Mouse (Mus musculus) brain, embryonic 18.5 days (tissue): Measurements from ENCODE around the gene Tnrc6b.

Source experiments
- DNase-seq: peaks from one replicate; pipeline ENCODE4 v3.0.0-alpha.2; 2012; ENCODE audit warnings: low read depth, low spot score

Gene Tnrc6b

DNA sequence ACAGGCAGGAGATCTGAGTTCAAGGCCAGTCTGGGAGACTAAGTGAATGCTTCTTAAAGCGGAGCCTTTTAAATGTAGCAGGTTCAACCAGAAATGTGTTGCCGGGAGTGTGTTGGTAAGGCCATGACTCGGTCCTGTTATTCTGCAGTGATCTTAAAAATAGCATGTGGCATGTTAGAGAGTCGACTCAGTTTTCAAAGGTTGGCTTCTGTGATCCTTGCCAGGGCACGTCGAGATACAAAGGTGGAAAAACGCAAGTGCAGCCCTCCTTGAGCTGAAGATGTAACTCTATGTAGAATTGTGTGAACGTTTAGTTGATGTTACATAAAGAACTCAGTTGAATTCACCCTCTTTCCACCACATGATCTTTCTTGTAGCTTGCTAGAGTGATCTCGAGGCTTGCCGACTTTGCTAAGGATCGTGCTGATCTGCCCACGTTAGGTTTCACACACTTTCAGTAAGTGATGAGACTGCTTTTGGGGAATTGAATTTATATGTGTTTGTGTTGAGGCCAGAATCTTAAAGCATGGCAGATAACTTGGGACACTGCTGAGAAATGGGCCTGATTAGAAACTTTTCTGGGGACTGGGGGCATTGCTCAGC is 244.8 kb downstream of the Tnrc6b start:
- DNase-seq, result no peak

DNA sequence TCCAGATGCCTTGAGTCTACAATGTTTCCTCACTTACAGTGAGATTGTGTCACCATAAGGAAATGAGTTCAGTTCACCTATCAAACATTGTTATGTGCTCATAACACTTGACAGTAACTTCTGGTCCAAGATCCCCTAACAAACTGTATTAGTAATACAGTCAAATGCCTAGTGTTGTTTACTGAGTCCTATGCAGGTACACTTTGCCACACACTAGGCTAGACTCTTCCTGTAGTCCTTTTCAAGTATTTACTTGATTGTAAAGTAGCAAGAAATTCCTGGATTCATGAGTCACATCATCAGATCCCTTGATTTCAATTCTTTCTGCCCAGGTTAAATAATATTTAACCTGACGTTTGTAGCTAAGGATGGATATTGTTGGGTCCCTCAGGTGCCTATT is 258.3 kb downstream of the Tnrc6b start:
- no peak for DNase-seq

DNA sequence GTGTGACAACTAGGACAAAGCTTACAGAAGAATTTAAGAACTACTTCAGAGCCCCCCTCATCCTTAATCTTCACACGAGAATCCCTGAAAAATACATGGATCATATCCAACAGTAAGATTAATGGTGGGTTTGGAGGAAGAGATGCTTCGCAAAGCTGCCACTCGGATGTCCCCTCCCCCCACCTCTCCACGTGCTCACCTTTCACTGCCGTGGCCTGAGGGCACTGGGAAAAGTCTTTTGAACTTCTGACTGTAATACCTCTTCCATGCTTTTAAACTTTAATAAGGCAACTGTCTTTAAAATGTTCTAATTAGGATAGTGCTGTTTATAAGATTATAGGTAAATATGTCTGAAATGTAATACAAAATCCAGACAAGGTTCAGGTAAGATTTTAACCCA is 263.2 kb downstream of the Tnrc6b start:
- DNase-seq, result no peak

DNA sequence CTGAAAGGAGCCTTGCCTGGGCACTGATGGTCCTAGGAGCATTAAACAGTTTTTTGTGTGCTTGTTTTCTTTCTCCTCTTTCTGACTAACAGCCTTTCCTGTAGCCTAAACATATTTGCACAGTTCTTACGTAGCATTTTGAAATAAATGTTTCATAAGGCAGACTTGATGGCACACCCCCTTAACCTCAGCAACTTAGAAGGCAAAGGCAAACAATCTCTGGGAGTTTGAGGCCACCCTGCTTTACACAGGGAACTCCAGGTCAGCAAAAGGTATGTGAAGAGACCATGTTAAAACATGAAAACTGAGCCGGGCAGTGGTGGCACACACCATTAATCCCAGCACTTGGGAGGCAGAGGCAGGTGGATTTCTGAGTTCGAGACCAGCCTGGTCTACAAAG is 264.6 kb downstream of the Tnrc6b start:
- DNase-seq, result no peak

DNA sequence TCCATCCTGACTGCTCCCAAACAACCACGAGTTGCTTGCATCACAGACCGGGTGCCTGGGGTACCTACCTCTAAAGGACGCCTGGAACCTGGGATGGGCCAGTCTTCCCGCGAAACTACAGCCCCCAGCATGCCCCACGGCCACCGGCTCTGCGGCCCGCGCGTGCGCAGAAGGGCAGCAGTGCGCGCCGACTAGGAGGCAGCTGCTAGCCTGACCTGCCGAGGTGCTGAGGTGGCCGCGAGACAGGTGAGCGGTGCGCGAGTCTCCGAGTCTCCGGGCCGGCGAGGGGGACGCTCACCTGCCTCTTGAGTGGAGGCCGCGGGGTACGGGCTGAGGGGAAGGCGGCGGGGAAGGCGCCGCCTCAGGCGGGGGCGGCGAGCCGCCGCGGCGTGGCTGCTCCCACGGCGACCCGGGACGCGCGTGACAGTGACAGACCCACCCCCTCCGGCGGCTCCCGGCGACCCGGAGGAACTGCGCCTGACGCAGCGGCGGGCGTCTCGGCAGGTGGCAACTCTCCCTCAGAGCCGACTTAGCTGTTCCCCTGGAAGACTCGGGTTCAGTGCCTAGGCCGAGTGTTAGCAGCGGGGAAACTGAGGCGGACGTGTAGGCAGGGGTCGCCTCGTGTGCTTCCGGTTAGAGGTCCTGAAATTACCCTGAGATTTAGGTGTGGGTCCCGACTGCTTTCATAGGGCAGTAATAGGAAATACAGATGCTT is 266.7 kb downstream of the Tnrc6b start, which contains the start of gene Sgsm3:
Gene Sgsm3, plus strand, starts transcription at position 146 of the 715 bp plus-strand sequence.
- peak; percentile 60 for DNase-seq

DNA sequence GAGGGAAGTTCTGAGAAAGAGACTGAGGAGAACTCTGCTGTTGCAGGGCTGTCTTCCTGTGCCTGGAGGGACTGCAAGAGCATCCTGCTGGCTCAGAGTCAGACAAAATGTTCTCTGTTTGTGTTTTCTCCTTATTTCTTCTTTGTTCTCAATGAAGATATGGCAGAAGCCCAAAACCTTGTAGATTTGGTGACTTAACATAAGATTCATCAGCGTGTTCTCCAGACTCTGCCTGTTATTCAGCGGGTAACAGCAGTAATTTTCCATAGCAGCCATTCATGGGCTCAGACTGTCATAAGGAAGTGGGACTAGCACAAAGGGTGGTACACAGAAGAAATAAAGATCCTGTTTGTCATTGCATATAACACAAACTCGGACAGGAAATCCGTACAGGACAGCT is 268.5 kb downstream of the Tnrc6b start:
- no peak for DNase-seq

DNA sequence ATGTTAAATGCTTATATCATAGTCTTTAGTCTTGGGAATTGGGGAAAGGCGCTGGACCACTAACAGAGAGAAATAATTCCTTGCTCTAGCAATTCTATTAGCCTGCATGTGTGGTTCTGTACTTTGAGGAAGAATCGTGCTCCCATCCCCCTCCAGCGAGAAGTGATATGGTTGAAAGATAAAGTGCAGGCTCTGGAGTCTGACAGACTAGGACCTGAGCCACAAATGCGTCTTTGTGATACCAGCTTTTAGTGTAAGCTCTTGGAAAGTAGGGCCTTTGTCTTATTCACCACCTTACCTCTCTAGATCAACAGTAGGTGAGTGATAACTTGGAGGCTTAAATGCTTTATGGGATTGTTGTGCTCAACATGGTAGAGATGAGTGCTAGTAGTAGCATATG is 270.1 kb downstream of the Tnrc6b start:
- DNase-seq, result no peak

DNA sequence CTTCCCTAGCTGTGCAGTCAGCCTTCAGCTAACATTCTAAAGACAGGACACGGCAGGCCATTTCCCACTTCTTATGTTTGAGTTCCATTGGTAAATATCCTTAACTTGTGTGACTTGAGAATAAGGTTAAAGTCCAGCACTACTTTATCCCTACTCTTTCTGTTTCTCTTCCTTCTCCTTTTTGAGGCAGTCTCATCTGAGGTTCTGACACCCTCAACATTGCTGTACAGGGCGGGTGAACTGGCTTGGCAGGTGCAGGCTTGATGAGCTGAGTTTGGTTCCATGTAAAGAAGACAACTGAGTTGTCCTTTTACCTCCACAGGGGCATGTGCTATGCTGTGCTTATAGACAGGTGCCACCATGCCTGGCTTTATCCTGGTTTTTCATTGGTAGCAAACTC is 272.2 kb downstream of the Tnrc6b start:
- no peak for DNase-seq

DNA sequence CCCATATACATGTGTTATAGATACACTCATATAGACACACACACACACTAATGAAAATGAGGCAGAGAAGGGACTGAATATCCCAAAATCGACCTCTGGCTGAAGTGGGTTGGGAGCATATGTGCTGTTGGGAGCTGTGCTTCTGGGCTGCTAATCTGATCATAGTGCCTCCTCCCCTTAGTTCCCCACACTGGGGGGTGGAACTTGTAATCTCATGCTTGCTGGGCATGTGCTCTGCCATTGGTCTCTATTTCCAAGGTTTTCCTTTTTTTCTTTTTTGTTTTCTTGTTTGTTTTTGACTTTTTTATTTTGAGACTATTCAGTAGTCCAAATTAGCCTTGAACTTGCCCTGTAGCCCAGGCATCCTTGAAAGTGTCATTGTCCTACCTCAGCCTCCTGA is 277.2 kb downstream of the Tnrc6b start:
- no peak for DNase-seq

DNA sequence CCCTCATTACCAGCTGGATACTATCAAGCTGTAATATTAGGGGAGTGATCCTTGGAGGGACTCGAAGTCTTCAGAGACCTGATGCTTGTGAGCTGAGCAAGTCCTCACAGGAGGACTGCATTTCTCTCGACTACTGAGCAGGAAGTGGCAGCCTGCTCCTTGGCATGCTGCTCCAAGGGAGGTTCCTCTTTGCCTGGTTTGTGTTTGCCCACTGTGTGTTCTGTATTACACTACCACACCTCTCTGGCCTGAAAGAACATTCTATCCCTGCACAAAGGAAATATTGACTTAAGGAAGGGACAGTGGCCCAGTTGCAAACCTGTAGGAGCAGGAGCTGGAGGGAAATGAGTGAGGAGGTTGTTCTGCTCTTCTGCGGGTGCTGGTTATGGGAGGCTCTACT is 278.6 kb downstream of the Tnrc6b start:
- DNase-seq, result no peak
